Mouse (Mus musculus) natural killer cell, adult 2 months (primary cell): Measurements from ENCODE around the gene Wdr25.
A peak's percentile ranks its signal among the peaks of the same experiment; 100 is the strongest.

Experiments used
- DNase-seq, 2 experiments: peaks; one replicate each; pipeline ENCODE4 v3.0.0; 2022; ENCODE audit warnings: low spot score in 2 of 2

Wdr25 gene

DNA sequence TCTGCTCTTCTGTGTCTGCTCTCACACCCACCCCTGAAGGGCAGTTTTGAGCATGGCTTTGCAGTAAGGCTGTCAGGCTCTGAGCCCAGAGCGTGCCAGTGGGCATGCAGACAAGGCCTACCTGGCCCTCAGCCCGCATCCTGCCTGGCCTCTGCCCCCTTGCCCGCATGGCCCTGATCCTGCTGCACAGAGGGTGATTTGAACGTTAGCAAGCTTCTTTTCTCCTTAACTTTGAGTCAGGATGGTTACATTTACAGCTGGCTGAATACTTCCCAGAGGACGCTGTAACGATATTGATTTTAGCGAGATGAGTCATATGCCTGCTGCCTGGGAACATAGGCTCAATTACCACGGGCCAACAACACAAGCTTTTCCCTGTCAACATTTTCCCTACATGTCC is 91.0 kb downstream of the Wdr25 start:
- no peak for DNase-seq

DNA sequence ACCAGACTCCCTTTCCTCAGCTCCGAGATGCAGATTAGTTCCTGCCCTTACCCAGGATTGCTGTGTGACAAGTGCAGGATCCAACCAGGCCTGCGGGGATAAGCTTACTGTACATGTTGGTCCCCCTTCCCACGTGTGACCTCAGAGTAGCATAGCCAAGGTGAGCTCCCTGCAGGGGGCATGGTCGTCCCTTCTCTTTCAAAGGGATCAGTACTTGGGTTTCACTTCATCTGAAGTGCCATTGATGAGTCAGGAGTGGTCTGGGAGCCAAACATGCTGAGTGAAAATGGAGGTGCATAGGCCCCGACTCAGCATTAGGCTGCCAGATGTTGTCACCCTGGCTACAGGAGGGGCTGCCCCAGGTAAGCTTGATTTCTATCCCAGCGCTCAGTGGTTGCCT is 91.6 kb downstream of the Wdr25 start:
- no peak for DNase-seq

DNA sequence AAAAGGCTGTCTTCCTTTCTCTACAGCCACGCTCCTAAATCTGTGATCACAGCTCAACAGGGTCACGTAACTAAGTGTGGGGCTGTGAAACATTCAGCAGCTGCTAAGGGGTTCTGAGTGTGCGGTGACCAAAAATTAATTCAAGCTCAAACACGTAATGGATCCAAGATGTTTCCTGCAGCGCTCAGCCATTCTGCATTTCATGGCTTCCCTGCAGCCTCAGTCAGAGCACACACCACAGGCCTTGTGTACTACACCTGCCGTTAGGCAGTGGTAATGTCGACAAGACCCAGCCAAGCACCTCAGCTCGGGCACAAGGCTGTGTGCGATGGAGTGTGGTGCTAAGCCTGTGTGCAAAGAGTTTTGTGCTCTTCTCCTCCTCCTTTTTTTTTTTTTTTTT is 94.0 kb downstream of the Wdr25 start:
- DNase-seq, result no peak

DNA sequence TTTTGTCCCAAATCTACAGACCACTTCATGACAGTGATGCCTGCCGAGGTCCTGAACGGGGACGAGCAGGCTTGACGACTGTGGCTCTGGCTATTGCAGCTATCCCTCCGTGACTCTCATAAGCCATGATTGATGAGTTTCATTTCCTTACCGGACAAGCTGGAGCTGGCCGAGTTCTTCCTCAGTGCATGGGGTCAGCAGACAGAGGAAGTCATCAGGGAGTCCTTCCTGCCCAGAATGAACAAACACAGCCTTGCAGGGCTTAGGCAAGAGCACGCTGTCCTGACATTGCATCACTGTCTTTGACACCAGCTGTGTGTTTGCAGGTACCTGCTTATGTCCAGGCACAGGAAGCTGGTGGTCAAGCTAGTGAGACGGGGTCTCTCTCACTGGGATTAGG is 97.0 kb downstream of the Wdr25 start:
- no peak for DNase-seq

DNA sequence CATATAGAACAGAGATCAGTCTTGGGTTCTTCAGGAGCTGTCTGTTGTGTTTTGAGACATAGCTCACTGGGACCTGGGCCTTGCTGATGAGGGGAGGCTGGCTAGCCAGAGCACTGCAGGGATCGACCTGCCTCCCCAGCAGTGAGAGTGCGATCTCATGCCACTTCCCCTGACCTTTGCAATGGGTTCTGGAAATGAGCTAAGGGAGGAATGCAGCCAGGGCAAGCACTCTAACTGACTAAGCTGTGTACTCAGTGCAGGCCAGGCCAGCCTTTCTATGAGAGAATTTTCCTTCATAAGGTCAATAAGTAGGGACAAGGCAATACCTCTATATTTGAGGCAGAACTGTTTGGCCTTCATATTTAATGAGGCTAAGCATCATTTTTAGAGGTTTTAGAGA is 99.6 kb downstream of the Wdr25 start:
- no peak for DNase-seq

DNA sequence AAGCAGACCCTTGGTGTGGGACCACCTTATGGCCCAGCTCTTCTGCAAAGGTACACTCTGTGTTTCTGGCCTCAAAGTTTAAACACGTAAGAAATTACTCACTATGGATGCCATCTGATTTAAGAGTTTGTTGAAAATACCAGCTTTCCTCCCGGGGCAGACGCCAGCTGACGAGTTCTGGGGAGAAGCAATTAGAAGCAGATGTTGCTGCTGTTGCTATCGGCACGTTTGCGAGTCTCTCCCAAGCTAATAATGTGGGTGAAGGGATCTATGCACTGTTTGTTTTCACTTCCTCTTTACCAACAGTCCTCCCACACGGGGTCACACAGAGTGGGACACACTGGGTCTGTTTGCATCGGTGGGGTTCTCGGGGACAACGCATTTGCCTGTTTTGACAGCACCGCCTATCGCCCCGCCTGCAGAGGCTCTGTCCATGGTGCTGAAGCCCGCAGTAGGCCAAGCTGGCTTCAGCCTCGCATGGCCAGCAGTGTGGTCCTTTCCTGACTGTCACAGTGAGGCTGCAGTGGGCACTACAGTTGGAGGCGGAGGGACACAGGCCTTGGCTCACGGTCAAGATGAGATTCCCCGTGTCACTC is 101.1 kb downstream of the Wdr25 start:
- DNase-seq, result peak in 1 of 2 experiments; percentile 55

DNA sequence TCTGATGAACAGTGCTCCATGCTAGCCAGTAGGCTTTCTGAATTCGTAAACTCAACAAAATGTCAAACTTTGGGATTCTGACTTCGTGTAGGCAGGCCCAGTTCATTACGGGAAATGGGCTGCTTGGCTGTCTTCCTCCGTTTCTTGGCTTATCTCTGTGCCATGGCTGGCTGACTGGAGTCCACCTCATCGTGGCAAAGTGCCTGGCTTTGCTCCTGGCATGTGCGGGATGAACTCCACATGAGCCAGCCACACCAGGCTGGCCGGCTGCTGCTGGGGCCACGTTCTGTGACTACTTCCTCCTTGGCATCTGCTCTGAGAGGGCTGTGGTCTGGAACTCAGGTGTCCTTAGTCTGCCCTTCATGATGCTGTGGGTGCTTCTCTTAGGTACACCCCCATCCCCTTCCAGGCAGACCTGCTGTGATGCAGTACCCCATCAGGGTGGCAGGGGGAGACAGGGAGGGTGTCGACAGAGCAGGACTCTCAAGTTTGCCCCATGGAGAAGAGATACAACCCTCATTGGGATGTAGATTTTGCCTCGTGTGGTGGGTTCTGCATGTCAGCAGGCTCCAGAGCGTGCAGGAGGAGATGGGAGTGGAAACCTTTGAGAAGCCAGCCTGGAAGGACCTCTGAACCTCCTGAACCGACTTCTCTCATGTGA is 102.7 kb downstream of the Wdr25 start:
- DNase-seq, result no peak

DNA sequence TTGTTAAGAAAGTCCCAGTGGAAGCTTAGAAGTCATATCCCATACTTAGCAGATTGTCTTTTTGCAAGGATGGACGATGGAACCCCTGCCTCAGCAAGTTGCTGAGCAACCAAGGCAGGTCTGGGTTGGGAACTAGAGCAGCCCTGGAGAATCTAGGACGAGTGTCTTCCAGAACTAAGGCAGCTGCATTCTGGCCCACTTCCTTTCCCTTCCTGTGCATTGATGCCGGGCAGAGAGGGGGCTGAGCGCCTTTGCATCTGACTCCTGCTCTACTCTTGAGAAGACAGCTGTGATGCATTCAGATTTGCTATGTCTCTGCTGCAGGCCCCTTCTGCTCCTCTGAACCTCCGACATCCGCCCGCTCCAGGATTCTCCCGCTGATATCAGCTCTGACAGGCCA is 103.8 kb downstream of the Wdr25 start:
- DNase-seq, result no peak

DNA sequence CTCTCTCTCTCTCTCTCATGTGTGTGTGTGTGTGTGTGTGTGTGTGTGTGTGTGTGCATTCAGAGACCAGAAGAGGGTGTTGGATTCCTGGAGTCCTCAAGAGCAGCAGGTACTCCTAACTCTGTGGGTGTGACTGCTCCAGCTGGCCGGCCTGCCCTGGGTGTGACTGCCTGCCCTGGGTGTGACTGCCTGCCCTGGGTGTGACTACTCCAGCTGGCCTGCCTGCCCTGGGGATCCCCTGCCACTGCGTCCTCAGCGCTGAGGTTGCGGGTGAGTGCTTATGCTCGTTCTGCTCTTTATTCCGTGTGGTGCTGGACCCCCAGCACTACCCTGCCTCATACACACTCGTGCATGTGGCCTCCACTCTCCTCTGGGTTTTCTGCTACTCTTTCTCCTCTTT is 109.5 kb downstream of the Wdr25 start:
- no peak for DNase-seq

DNA sequence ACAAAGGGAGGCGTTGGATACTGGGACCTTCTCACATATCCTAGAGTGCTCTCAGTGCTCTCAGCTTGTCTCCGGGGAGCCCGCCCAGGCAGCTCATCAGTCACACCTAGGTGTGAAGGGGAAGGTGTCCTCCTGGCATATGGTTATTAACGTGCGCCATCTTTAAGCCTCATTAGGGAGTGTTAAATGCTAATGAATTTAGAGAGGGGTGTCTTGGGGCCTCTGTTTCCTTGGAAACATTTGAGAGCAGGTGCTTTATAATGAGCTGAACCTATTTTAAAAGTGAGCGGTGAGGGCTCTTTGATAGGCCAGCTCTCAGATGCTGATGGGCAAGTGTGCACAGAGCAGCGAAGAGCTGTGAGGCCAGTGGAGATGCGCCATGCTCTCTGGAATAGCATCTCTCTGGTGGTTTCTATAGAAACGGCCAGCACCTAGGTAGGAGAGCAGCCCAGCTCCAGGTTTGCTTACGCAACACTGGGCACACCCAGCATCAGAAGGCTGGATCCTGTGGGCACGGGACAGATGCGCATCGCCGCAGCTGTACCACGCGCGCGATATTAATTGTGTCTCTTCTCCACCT is 116.7 kb downstream of the Wdr25 start:
- DNase-seq, result no peak

DNA sequence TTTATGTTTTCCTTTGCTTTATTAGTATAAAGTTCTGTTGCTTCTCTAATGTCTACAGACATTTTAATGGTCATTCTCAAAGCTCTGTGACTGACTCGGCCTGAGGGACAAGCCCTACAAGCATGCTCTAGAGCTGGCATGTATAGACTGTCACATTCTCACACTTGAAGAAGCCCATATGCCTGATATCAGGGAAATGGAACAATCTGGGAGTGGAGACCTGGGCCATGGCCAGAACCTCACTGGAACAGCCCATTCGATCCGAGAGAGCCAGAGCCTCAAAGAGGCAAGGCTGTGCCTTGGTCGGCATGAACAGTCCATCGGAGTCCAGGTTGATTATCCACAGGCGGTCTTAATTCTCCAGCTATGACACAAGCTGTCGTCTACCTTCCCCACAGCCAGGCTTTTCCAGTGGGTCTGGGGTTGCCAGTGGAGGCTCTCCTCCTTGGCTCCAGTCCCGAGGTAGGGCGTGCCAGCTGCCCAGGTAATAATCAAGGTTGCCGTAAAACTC is 128.8 kb downstream of the Wdr25 start:
- no peak for DNase-seq

DNA sequence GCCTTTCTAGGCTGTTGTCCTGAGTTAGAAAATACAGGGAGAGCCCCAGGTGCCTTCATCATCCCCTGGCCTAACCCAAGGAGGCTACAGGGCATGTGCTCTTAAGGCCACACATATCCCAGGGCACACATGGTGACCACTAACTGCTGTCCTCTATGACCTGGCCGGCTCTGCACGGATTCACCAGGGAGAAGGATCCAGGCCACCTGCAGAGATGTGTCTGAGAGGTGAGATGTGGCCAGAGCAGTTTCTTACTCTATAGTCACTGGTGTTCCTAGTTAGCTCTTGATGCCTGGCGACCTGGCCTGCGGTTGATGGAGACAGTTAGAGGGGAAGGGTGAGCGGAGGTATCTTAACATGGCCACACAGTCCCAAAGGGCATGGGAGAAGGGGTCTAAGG is 129.5 kb downstream of the Wdr25 start:
- DNase-seq, result no peak

DNA sequence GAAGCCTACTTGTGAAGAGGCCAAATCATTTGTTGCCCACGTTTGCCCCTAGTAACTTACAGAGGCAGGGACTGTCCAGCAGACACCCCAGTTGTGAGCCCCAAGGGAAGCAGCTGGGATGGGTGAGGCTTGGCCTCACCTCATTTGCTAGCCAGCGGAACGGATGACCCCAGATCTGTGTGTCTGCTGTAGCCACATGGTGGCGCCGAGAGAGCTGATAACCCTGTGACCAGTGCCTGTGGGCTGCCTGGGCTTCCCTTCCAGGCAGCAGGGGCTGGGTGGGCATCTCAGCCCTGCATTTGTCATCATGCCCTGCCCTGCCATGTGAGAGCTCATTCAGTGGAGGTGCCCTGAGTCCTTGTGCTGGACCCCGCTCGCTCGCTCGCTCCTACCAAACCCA is 130.3 kb downstream of the Wdr25 start:
- DNase-seq, result no peak

DNA sequence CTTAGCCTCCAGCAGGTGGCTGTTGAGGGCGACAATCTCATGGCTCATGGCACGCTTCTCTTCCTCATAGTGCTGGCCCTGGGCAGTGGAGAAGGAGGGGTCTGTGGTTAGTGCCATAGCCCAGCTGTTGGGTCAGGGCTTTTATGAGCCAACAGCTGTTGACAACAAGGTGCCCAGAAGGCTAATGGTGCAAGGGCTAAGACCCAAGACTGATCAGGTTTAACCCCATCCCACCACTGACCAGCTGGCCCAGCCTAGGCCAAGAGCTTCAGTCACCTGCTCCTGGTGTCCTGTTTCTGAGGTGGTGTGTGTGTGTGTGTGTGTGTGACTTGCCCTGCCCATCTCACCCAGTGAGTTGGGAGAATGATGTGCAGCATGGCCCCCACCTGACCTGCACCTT is 143.6 kb downstream of the Wdr25 start:
- no peak for DNase-seq

DNA sequence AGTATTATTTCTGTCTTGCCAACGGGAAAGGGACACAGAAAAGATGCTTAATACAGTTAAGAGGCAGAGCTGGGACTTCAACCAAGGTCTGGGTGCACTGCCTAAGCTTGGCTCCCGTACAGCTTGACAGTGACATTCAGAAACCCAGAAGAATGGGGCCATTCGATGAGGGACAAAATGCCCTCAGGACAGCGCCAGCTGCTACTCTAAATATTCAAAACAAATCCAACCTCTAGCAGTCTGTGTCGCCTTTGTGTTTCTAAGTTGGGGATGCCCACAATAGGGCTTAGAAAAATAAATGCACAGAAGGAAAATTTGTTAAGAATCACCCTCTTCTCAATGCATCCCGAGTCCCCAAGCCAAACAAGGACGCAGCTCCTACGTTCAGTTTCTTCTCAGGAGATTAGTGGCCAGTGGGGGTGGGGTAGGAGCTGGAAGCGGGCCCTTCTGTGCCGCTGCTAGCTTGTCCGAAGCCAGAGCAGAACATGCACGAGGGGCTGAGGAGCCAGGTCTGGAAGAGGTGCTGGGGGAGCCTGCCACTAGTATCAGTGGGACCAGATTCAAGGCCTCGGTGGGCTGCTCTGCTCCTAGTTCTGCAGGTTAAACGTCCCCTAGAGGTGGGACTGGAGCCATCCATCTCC is 144.9 kb downstream of the Wdr25 start:
- no peak for DNase-seq

DNA sequence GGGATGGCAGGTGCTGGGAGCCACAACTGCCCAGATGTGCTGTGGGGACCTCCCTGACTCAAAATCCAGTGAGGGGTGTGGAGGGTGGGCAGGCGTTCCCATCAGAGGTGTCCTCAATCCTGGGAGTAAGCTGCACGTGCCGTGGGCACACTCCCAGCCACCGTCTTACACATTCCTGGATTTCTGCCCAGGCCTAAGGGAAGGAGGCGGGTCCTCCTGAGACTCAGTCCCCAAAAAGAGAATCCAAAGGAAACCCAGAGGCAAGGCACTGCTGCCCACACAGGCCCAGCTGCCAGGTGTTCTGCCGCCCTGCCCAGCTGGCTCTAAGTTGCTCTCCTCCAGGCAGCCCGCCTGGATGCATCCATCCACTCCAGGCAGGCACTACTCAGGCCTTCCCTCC is 145.9 kb downstream of the Wdr25 start:
- DNase-seq, result no peak

DNA sequence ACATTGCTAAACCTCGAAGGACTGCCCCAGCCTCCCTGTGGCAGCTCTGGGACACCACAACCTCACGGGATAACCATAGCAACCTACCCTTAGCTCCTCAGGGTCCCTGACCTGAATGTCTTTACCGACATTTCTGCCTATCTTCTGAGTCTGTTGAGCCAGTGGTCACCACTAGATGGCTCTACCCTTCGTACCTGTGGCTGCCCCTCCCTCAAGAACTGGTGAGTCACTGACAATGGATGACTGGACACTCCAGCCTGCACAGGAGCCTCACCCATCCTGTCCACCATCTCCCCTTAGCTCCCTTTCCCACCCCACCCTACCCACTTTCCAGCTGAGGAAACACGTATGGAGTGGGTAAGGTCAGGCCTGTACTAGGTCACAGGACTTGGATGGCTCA is 151.1 kb downstream of the Wdr25 start:
- no peak for DNase-seq

DNA sequence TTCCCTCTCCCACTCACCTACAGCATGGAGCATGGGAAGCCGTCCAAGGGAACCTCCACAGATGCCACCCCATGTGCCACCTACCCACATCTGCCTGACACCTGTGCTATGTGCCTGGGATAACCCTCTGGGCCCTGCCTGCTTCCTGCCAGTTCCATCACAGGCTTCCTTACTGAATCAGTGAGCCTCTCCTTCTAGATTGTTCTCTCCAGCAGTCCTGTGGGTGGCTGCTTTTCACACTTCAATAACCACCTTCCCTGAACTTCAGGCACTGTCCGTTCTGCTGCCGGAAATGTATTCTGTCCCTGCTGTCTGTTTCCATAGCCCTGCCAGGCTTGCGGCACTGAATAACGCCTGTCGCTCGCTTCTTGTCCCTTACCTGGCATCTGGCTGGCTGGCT is 152.2 kb downstream of the Wdr25 start:
- DNase-seq, result no peak

DNA sequence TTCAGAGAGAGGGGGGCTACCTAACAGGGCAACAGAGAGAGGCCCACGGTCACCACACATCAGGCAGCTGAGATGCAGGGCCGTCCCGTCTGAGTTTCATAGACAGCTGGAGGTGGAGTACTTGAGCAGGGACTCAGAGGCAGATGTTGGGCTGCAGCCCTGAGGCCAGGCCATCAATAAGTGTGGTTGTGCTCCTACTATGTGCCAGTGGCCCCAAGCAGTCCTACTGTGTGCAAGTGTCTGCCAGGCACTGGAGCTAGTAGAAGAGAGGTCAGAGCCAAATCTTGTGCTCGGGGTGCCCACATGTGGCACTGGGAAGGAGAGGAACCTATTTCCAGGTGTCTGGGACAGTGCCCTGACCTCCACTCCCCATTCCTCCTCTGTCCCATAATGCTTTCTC is 156.5 kb downstream of the Wdr25 start:
- no peak for DNase-seq

DNA sequence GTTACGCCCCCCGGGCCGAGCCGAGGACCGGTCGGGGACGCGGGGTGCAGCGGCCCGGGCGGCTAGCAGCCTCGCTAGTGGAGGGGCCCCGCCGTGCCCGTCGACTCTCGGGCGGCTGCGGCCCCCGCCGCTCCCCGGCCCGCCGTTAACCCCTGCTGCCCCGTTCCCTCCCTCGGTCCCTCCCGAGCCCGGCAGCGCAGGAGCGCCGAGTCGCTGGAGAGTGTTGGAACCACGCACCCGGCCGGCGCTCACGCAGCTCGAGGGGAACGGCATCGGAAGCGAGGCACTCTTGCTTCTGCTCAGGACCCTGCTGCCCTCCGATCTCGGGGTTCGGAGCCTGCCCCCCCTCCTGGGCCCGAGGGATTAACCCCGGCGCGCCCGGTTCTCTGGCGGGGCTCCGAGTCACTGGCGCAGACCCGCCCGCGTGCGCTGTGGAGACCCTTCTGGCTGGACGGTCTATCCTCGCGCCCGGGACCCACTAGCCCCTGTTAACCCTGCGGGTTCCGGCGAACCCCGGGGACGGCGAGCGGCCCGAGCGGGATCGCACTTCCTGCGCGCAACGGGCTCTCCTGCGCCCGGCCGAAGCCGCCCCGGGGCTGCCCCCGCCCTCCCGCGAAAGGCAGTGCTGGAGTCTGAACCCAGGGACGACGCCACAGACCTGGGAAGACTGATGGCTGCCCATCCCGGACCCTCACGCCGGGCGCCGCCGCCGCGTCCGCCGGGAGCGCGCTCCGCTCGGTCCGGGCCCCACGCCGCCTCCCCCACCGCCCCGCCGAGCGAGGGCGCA is 159.8 kb downstream of the Wdr25 start:
- no peak for DNase-seq

DNA sequence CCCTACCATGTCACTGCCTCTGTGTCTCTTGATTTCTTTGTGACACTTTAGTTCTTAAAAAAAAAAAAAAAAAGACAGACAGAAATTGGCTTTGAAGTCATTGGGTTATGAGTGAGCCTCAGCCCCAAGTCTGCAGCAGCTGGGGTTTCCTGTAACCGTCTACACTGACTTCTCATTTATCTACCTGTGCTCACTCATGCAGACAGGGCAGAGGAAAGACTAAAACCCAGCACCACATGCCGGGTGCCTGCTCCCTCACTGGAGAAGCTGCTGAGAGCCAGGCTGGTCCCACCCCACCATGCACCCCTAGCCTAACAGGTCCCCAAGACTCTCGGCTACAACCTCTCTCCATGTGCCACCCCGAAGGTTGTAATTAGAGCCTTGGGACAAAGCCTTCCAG is 164.3 kb downstream of the Wdr25 start:
- no peak for DNase-seq

DNA sequence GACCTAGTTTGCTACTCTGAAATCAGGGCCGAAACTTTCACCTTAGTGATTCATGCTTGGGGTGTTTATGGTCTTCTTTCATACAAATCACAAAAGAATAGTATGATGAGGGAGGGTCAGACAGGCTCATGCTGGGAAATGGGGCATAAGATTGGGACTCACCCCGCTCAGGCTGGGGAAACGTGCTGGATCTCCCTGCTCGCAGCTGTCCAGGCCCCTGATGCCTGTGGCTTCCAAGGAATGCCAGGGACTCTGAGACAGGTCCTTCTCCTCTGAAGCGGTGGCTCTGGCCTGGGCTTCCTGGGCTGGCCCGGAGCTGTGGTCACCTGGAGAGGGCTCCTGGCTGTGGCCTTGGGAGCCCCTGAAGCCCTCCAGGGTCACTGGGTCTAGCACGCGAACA is 165.2 kb downstream of the Wdr25 start:
- DNase-seq, result no peak
